Mouse (Mus musculus) limb, embryonic 14.5 days (tissue): ENCODE data around the gene Smcr8. TPM values are rescaled to one million over a fixed set of nuclear protein-coding genes. Genes with fewer than 3 reads are reported as not detected.

ENCODE experiments used
- ATAC-seq: fragments of 200-750 bp; cut with Nextera tagmentation; 2 replicates; pipeline ENCODE4 v1.8.0; 2017; ENCODE audit warnings: low read depth, moderate number of reproducible peaks, moderate TSS enrichment; ENCODE audit not compliant: low FRiP score
- DNase-seq: peaks from one replicate; pipeline ENCODE4 v3.0.0-alpha.2; 2015; ENCODE audit warnings: low spot score
- H3K27ac ChIP-seq: fragments of 300-500 bp; sonication (generic); replicated peaks from 2 replicates; pipeline ENCODE4 v1.5.1; 2014; ENCODE audit warnings: low read depth, mild to moderate bottlenecking, low read length, moderate library complexity, mixed read lengths
- H3K27me3 ChIP-seq: fragments of 300-500 bp; sonication (generic); 2 replicates; pipeline ENCODE4 v1.6.1; 2014; ENCODE audit warnings: low read length, mixed read lengths; ENCODE audit not compliant: control insufficient read depth, insufficient read depth
- H3K36me3 ChIP-seq: fragments of 300-500 bp; sonication (generic); 2 replicates; pipeline ENCODE4 v1.6.1; 2014; ENCODE audit warnings: mild to moderate bottlenecking, low read length, moderate library complexity, mixed read lengths; ENCODE audit not compliant: control insufficient read depth, insufficient read depth
- H3K4me1 ChIP-seq: fragments of 300-500 bp; sonication (generic); 2 replicates; pipeline ENCODE4 v1.6.1; 2014; ENCODE audit warnings: antibody characterized with exemption, low read length, mixed read lengths; ENCODE audit not compliant: control insufficient read depth, insufficient read depth
- H3K4me2 ChIP-seq: fragments of 300-500 bp; sonication (generic); replicated peaks from 2 replicates; pipeline ENCODE4 v1.6.1; 2014; ENCODE audit warnings: low read depth, mild to moderate bottlenecking, low read length, moderate library complexity; ENCODE audit not compliant: severe bottlenecking
- H3K4me3 ChIP-seq: fragments of 300-500 bp; sonication (generic); replicated peaks from 2 replicates; pipeline ENCODE4 v1.5.1; 2014; ENCODE audit warnings: low read length
- H3K9ac ChIP-seq: fragments of 300-500 bp; sonication (generic); 2 replicates; pipeline ENCODE4 v1.6.1; 2014; ENCODE audit warnings: mild to moderate bottlenecking, low read depth, low read length, moderate library complexity; ENCODE audit not compliant: severe bottlenecking
- H3K9me3 ChIP-seq: fragments of 300-500 bp; sonication (generic); 2 replicates; pipeline ENCODE4 v1.6.1; 2016; ENCODE audit warnings: low read length; ENCODE audit not compliant: control insufficient read depth
- POLR2A ChIP-seq: fragments of 200-500 bp; IDR thresholded peaks from 2 replicates; pipeline ENCODE4 v1.8.0; 2012; ENCODE audit warnings: inconsistent platforms, mild to moderate bottlenecking, moderate library complexity, borderline replicate concordance; ENCODE audit not compliant: insufficient read depth, insufficient read length; ENCODE audit errors: extremely low read depth
- WGBS: fragments of 180-500 bp; shearing (Covaris S2); extraction: QIAGEN DNeasy Blood & Tissue Kit; methylation state at CpG from one replicate; pipeline ENCODE4 v1.1.7; 2014; 5-methylcytosine and 5-hydroxymethylcytosine counted together
- polyA plus RNA-seq, 2 experiments: library from polyadenylated mRNA; depleted of rRNA in 1 of 2; stranded (reverse) in 1 of 2; unstranded in 1 of 2; fragments of >200 nt; fragmentation: Nextera tagmentation in 1 of 2; extraction: Ambion mirVana in 1 of 2; gene quantifications; 2 replicates each; pipeline versions ENCODE4 v1.2.1 to v1.2.3; 2012 to 2014

Smcr8 gene
- polyA plus RNA-seq, 2 experiments = 7.6 to 8.8 TPM

GRCm38 (mm10) chr11:60734206-60734605 lies 43.1 kb upstream of the Smcr8 start:
- ATAC-seq = no peak
- Histone ChIP-seq H3K4me1 (peaks cover 1% of the 10 kb centered on the region; the same call in 1 of the 2 replicates), H3K4me2 (no peak overlapping the region), H3K27ac (no peak overlapping the region), H3K9ac (no peak overlapping the region), H3K27me3 (no peaks in the 10 kb centered on the region), H3K9me3 (no peaks in the 10 kb centered on the region), H3K4me3 (no peak overlapping the region), H3K36me3 (peaks cover 25% of the 10 kb centered on the region)
- no peak for DNase-seq
- WGBS = 73% methylated on average over 2 of the region's 2 CpGs
- no peak for TF ChIP-seq POLR2A

- ATAC-seq (no peak), DNase-seq (no peak)
- no peak overlapping the region for H3K9ac ChIP-seq
- no peak overlapping the region for H3K27ac ChIP-seq
- 86% methylated on average over 5 of the region's 5 CpGs for WGBS
- no peak for TF ChIP-seq POLR2A
- H3K36me3 ChIP-seq = peaks cover 32% of the 10 kb centered on the region
- H3K4me3 ChIP-seq = no peak overlapping the region
- H3K4me2 ChIP-seq = no peak overlapping the region
- no peaks in the 10 kb centered on the region for H3K4me1 ChIP-seq
- no peaks in the 10 kb centered on the region for H3K27me3 ChIP-seq
- H3K9me3 ChIP-seq = no peaks in the 10 kb centered on the region
These were observed 42.1 kb upstream of the Smcr8 start for GRCm38 (mm10) chr11:60735191-60735590.

GRCm38 (mm10) chr11:60736491-60736890 lies 40.8 kb upstream of the Smcr8 start:
- Histone ChIP-seq H3K36me3 (peaks cover 27% of the 10 kb centered on the region), H3K27ac (no peak overlapping the region), H3K9ac (no peak overlapping the region), H3K9me3 (no peaks in the 10 kb centered on the region), H3K4me1 (no peaks in the 10 kb centered on the region), H3K27me3 (no peaks in the 10 kb centered on the region), H3K4me3 (no peak overlapping the region), H3K4me2 (no peak overlapping the region)
- ATAC-seq = no peak
- no peak for DNase-seq
- 80% methylated on average over 3 of the region's 3 CpGs for WGBS
- TF ChIP-seq POLR2A = no peak

GRCm38 (mm10) chr11:60737450-60737849 lies 39.9 kb upstream of the Smcr8 start:
- ATAC-seq = no peak
- no peak for TF ChIP-seq POLR2A
- Histone ChIP-seq H3K4me2 (no peak overlapping the region), H3K27me3 (no peaks in the 10 kb centered on the region), H3K27ac (no peak overlapping the region), H3K4me1 (no peaks in the 10 kb centered on the region), H3K9me3 (no peaks in the 10 kb centered on the region), H3K4me3 (no peak overlapping the region), H3K36me3 (peaks cover 28% of the 10 kb centered on the region), H3K9ac (no peak overlapping the region)
- no peak for DNase-seq

- H3K9me3 ChIP-seq = no peaks in the 10 kb centered on the region
- 84% methylated on average over 3 of the region's 3 CpGs for WGBS
- H3K27me3 ChIP-seq = no peaks in the 10 kb centered on the region
- no peak overlapping the region for H3K4me2 ChIP-seq
- no peak overlapping the region for H3K9ac ChIP-seq
- H3K27ac ChIP-seq = no peak overlapping the region
- DNase-seq = no peak
- no peak overlapping the region for H3K4me3 ChIP-seq
- no peak for TF ChIP-seq POLR2A
- no peaks in the 10 kb centered on the region for H3K4me1 ChIP-seq
- ATAC-seq = no peak
- peaks cover 54% of the 10 kb centered on the region for H3K36me3 ChIP-seq
These were observed 37.0 kb upstream of the Smcr8 start for GRCm38 (mm10) chr11:60740321-60740720.

- Histone ChIP-seq H3K4me3 (no peak overlapping the region), H3K4me1 (no peaks in the 10 kb centered on the region), H3K9ac (no peak overlapping the region), H3K27me3 (no peaks in the 10 kb centered on the region), H3K27ac (no peak overlapping the region), H3K9me3 (no peaks in the 10 kb centered on the region), H3K4me2 (no peak overlapping the region), H3K36me3 (peaks cover 87% of the 10 kb centered on the region)
- 95% methylated on average over 7 of the region's 7 CpGs for WGBS
- no peak for TF ChIP-seq POLR2A
- ATAC-seq = no peak
- no peak for DNase-seq
These were observed 21.8 kb upstream of the Smcr8 start for GRCm38 (mm10) chr11:60755570-60755969.
